Mouse (Mus musculus) midbrain, embryonic 16.5 days (tissue): ENCODE measurements at regions not wholly inside any gene's neighbourhood (a gene's known extent, or its start where the extent isn't known, plus 50 kb on each side); places are given as distances from the start of the nearest gene placed in this dataset.

Experiments used
- ATAC-seq: fragments of 200-750 bp; cut with Nextera tagmentation; 2 replicates; pipeline ENCODE4 v1.8.0; 2017; ENCODE audit warnings: moderate TSS enrichment
- H3K27ac ChIP-seq: fragments of 300-500 bp; sonication (generic); 2 replicates; pipeline ENCODE4 v1.5.1; 2014; ENCODE audit warnings: mild to moderate bottlenecking, low read length, mixed read lengths
- H3K27me3 ChIP-seq: fragments of 300-500 bp; sonication (generic); 2 replicates; pipeline ENCODE4 v1.6.1; 2014; ENCODE audit warnings: low read depth, low read length, mixed read lengths; ENCODE audit not compliant: control insufficient read depth, insufficient read depth
- H3K36me3 ChIP-seq: fragments of 300-500 bp; sonication (generic); 2 replicates; pipeline ENCODE4 v1.6.1; 2014; ENCODE audit warnings: mild to moderate bottlenecking, low read length, moderate library complexity, mixed read lengths; ENCODE audit not compliant: control insufficient read depth, insufficient read depth
- H3K4me1 ChIP-seq: fragments of 300-500 bp; sonication (generic); 2 replicates; pipeline ENCODE4 v1.6.1; 2014; ENCODE audit warnings: mild to moderate bottlenecking, low read length, mixed read lengths; ENCODE audit not compliant: control insufficient read depth, insufficient read depth
- H3K4me2 ChIP-seq: fragments of 300-500 bp; sonication (generic); 2 replicates; pipeline ENCODE4 v1.6.1; 2014; ENCODE audit warnings: mild to moderate bottlenecking, low read length, mixed read lengths
- H3K4me3 ChIP-seq: fragments of 300-500 bp; sonication (generic); 2 replicates; pipeline ENCODE4 v1.5.1; 2014; ENCODE audit warnings: low read depth, mild to moderate bottlenecking, low read length, moderate library complexity, mixed read lengths
- H3K9ac ChIP-seq: fragments of 300-500 bp; sonication (generic); 2 replicates; pipeline ENCODE4 v1.6.1; 2014; ENCODE audit warnings: low read depth, low read length, mixed read lengths
- H3K9me3 ChIP-seq: fragments of 300-500 bp; sonication (generic); replicated peaks from 2 replicates; pipeline ENCODE4 v1.6.1; 2014; ENCODE audit warnings: mild to moderate bottlenecking, low read length, mixed read lengths; ENCODE audit not compliant: control insufficient read depth, poor library complexity, severe bottlenecking
- WGBS: fragments of 180-500 bp; shearing (Covaris S2); extraction: QIAGEN DNeasy Blood & Tissue Kit; methylation state at CpG from one replicate; pipeline ENCODE4 v1.1.7; 2014; 5-methylcytosine and 5-hydroxymethylcytosine counted together

DNA sequence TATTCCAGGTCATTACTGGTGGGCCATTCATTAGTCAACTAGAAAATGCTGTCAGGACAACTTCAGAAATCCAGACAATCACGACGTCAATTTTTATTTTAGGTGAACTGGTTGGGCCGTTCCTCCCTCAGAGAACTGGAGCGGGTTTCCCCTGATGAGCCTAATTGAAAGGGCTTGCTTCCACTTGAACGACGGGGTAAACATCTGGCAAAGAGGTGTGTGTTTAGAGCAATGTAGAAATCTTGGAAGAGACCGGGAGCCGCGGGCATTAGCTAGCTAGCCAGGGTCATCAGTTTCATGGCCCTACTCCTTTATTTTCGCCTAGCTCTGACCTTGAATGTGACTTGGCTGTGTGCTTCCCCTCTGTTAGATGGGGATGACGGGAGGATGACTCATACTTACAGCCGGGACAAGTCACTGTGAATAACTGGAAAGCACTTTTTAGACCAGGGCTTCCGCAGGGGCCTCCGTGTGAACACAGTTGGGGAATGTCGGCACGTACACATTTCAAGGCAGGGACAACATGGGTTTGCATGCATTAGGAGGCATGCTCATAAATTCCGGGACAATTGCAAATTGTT lies 92.6 kb upstream of the Nrbf2 start:
- Histone ChIP-seq H3K27me3 (no peaks in the 10 kb centered on the region), H3K9ac (no peak overlapping the region), H3K9me3 (no peaks in the 10 kb centered on the region), H3K4me1 (no peaks in the 10 kb centered on the region), H3K36me3 (no peaks in the 10 kb centered on the region), H3K27ac (no peak overlapping the region), H3K4me3 (no peak overlapping the region), H3K4me2 (no peak overlapping the region)
- no peak for ATAC-seq
- 84% methylated on average over 17 of the region's 17 CpGs for WGBS

DNA sequence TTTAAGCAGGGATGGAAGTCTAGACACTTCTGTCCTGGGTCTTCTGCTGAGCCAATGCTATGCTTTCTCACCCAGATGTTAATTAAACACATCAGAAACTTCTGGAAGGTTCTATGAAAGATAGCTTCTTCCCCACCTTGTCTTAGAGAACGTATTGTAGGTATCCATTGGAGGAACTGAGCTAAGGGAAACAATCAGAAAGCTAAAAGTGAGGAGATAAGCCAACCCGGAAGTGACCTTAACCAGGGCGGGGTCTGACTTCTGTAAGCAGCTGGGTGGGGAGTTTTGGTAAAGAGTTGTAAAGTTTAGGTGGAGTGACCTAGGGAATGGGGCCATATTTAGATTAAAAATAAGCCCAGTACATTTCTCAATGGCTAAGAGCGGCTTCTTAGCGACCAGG lies 95.1 kb upstream of the Nrbf2 start:
- no peak overlapping the region for H3K27ac ChIP-seq
- no peaks in the 10 kb centered on the region for H3K9me3 ChIP-seq
- no peaks in the 10 kb centered on the region for H3K27me3 ChIP-seq
- H3K4me3 ChIP-seq = no peak overlapping the region
- H3K9ac ChIP-seq = no peak overlapping the region
- H3K36me3 ChIP-seq = no peaks in the 10 kb centered on the region
- no peak overlapping the region for H3K4me2 ChIP-seq
- ATAC-seq = no peak
- WGBS = 87% methylated on average over 5 of the region's 5 CpGs
- no peaks in the 10 kb centered on the region for H3K4me1 ChIP-seq

GRCm38 (mm10) chr10:67383352-67383751 lies 98.2 kb upstream of the Nrbf2 start:
- Histone ChIP-seq H3K9ac (no peak overlapping the region), H3K27ac (no peak overlapping the region), H3K4me3 (no peak overlapping the region), H3K27me3 (no peaks in the 10 kb centered on the region), H3K4me2 (no peak overlapping the region), H3K4me1 (no peaks in the 10 kb centered on the region), H3K9me3 (no peaks in the 10 kb centered on the region), H3K36me3 (no peaks in the 10 kb centered on the region)
- ATAC-seq = no peak
- 87% methylated on average over 4 of the region's 4 CpGs for WGBS

- H3K4me1 ChIP-seq = no peaks in the 10 kb centered on the region
- H3K9me3 ChIP-seq = no peaks in the 10 kb centered on the region
- ATAC-seq = no peak
- no peaks in the 10 kb centered on the region for H3K27me3 ChIP-seq
- 75% methylated on average over 16 of the region's 16 CpGs for WGBS
- H3K36me3 ChIP-seq = no peaks in the 10 kb centered on the region
- H3K4me2 ChIP-seq = no peak overlapping the region
- H3K9ac ChIP-seq = no peak overlapping the region
- H3K27ac ChIP-seq = no peak overlapping the region
- H3K4me3 ChIP-seq = no peak overlapping the region
Observed at GRCm38 (mm10) chr10:67383802-67384567, 98.9 kb upstream of the Nrbf2 start.

DNA sequence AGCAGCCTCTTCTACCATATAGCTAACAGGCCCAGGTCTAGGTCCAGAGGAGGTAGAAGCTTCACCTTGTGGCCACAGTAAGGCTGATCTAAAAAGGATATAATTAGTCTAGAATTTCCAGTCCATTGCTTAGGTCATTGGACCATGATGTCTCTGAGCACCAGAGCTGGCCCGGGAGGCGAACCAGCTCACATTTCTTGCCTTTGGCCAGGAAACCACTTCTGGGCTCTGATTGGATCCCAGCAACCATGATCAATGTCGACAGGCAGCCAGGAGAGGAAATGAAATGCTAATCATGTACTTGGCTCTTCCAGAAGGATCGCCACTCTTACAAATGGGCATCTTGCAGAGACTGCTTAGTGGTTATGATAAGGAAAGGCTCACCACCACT lies 99.5 kb upstream of the Nrbf2 start:
- no peaks in the 10 kb centered on the region for H3K27me3 ChIP-seq
- H3K9ac ChIP-seq = no peak overlapping the region
- no peaks in the 10 kb centered on the region for H3K9me3 ChIP-seq
- no peak for ATAC-seq
- H3K36me3 ChIP-seq = no peaks in the 10 kb centered on the region
- no peak overlapping the region for H3K4me3 ChIP-seq
- no peak overlapping the region for H3K4me2 ChIP-seq
- no peak overlapping the region for H3K27ac ChIP-seq
- H3K4me1 ChIP-seq = no peaks in the 10 kb centered on the region
- 68% methylated on average over 4 of the region's 4 CpGs for WGBS

DNA sequence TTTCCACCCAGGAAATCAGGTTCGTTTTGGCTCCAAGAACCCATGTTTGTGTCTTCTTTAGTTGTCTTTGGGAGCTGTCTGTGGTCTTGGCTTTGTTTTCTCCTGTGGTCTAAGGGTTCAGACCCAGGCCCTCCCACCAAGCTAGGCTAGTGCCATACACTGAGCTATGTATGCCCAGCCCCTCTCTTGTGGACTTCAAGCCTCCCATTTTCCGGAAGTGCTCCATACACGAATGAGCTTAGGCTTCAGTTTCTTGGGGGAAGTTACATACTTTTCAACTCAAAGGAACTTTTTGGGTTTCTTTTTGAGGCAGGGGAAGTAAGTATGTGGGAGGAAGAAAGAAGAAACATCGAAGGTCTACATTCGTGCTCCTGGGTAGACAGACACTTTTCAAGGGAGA lies 100.9 kb upstream of the Nrbf2 start:
- Histone ChIP-seq H3K27me3 (no peaks in the 10 kb centered on the region), H3K4me2 (no peak overlapping the region), H3K4me1 (no peaks in the 10 kb centered on the region), H3K27ac (no peak overlapping the region), H3K4me3 (no peak overlapping the region), H3K36me3 (no peaks in the 10 kb centered on the region), H3K9ac (no peak overlapping the region), H3K9me3 (no peaks in the 10 kb centered on the region)
- 88% methylated on average over 5 of the region's 5 CpGs for WGBS
- no peak for ATAC-seq

GRCm38 (mm10) chr10:67388755-67389154 lies 103.7 kb upstream of the Nrbf2 start:
- Histone ChIP-seq H3K36me3 (no peaks in the 10 kb centered on the region), H3K27ac (no peak overlapping the region), H3K9me3 (no peaks in the 10 kb centered on the region), H3K4me1 (no peaks in the 10 kb centered on the region), H3K4me2 (no peak overlapping the region), H3K9ac (no peak overlapping the region), H3K4me3 (no peak overlapping the region), H3K27me3 (no peaks in the 10 kb centered on the region)
- 62% methylated on average over 4 of the region's 6 CpGs for WGBS
- ATAC-seq = no peak

GRCm38 (mm10) chr10:67400434-67400833 lies 115.3 kb upstream of the Nrbf2 start:
- no peak overlapping the region for H3K9ac ChIP-seq
- no peak overlapping the region for H3K4me2 ChIP-seq
- no peaks in the 10 kb centered on the region for H3K4me1 ChIP-seq
- WGBS = 73% methylated on average over 5 of the region's 5 CpGs
- H3K4me3 ChIP-seq = no peak overlapping the region
- H3K9me3 ChIP-seq = no peaks in the 10 kb centered on the region
- no peak for ATAC-seq
- H3K36me3 ChIP-seq = no peaks in the 10 kb centered on the region
- H3K27ac ChIP-seq = no peak overlapping the region
- no peaks in the 10 kb centered on the region for H3K27me3 ChIP-seq

DNA sequence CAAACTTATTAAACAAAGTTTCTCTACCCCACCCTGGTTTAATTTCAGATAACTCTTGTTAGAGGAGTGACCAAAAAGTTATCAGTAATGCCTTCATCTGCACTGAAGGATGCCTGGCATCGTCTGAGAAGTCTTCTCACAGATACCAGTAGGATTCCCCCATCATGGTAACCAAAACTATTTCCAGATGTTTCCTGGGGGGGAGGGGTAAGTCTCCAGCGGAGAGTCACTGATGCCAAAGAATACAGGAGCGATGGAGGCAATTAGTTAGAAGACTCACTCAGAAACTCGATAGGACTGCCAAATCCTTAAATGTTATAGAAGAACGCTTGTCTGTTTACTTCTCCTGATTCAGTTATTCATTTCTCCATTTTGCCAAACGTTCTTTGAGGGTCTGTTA lies 116.3 kb upstream of the Nrbf2 start:
- no peak for ATAC-seq
- WGBS = 73% methylated on average over 6 of the region's 6 CpGs

More for the DNA sequence above, 116.3 kb upstream of the Nrbf2 start:
- Histone ChIP-seq H3K27ac (no peak overlapping the region), H3K4me3 (no peak overlapping the region), H3K36me3 (no peaks in the 10 kb centered on the region), H3K4me2 (no peak overlapping the region), H3K27me3 (no peaks in the 10 kb centered on the region), H3K4me1 (no peaks in the 10 kb centered on the region), H3K9me3 (no peaks in the 10 kb centered on the region), H3K9ac (no peak overlapping the region)
